Mouse (Mus musculus) kidney, adult 2 months (tissue): ENCODE results near the gene Tox3. TPM values are rescaled to one million over a fixed set of nuclear protein-coding genes. Genes with fewer than 3 reads are reported as not detected.

ENCODE experiments used
- DNase-seq: peaks from one replicate; pipeline ENCODE4 v3.0.0; 2021
- H3K27ac ChIP-seq: fragments of 200-500 bp; 2 replicates; pipeline ENCODE4 v1.5.1; 2012; ENCODE audit warnings: low read depth, low read length, control low read depth, inconsistent platforms; ENCODE audit not compliant: insufficient read depth
- H3K27me3 ChIP-seq: fragments of 200-500 bp; replicated peaks from 2 replicates; pipeline ENCODE4 v1.6.1; 2012; ENCODE audit warnings: mild to moderate bottlenecking, moderate library complexity, low read length, inconsistent platforms; ENCODE audit not compliant: control insufficient read depth, insufficient read depth
- H3K36me3 ChIP-seq: fragments of 200-500 bp; 2 replicates; pipeline ENCODE4 v1.6.1; 2012; ENCODE audit warnings: mild to moderate bottlenecking, moderate library complexity, low read length, inconsistent platforms; ENCODE audit not compliant: control insufficient read depth, insufficient read depth
- H3K4me1 ChIP-seq: fragments of 200-500 bp; 2 replicates; pipeline ENCODE4 v1.6.1; 2011; ENCODE audit warnings: low read length; ENCODE audit not compliant: control insufficient read depth, insufficient read depth
- H3K4me3 ChIP-seq: fragments of 200-500 bp; 2 replicates; pipeline ENCODE4 v1.5.1; 2011; ENCODE audit warnings: mild to moderate bottlenecking, low read depth, low read length, control low read depth; ENCODE audit not compliant: insufficient read depth
- CTCF ChIP-seq: fragments of 200-500 bp; conservative IDR thresholded peaks from 2 replicates; pipeline ENCODE4 v1.5.1; 2011; ENCODE audit warnings: low read depth, mild to moderate bottlenecking, control low read depth, low read length, moderate library complexity, mixed read lengths; ENCODE audit not compliant: insufficient read depth, insufficient read length
- POLR2A ChIP-seq: fragments of 200-500 bp; IDR thresholded peaks from one replicate; pipeline ENCODE4 v1.6.1; 2011; ENCODE audit warnings: low read depth, low read length, control low read depth
- WGBS: fragments of 180-500 bp; shearing (Covaris S2); methylation state at CpG from one replicate; pipeline ENCODE4 v1.1.7; 2018; 5-methylcytosine and 5-hydroxymethylcytosine counted together
- polyA plus RNA-seq: library from polyadenylated mRNA; depleted of rRNA; stranded (reverse); fragments of >200 nt; gene quantifications from 2 replicates; pipeline ENCODE4 v1.2.3, GENCODE M21; 2012

Tox3 gene
- polyA plus RNA-seq, 1 experiment: 8.9 TPM

DNA sequence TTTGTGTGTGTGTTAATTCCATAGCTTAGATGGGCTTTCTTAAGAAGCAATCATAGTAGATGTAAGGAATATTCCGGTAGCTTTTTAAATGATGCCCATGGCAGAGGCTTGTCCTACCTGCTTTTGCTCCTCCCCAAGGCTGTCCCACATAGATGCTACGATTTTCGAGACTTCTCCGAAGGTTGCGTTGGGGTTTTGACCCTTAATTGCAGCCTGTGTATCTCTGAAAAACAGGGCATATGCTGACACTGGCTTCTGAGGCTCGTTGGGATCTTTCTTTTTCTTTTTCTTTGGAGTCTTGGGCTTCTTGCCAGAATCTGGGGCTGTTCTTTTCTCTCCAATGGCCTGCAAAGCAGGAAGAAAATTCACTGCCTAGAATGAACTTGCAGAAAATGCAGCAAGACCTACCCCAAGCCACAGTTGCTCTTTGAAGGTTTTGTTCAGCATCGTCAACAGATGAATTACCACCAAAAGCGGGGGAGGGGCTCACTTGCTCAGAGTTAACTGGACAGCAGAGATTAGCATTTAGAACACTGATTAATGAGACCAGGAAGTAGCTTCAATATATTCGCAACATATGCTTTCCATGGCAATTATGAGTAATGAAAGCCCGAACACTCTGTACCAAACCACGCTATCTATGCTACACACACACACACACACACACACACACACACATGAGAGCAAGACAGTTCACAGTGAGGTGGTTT lies 93.8 kb downstream of the Tox3 start:
- Histone ChIP-seq H3K27ac (no peak overlapping the region), H3K27me3 (no peaks in the 10 kb centered on the region), H3K36me3 (no peaks in the 10 kb centered on the region), H3K4me1 (no peaks in the 10 kb centered on the region; the same call in 1 of the 2 replicates), H3K4me3 (no peak overlapping the region)
- TF ChIP-seq POLR2A: no peak
- WGBS: 66% methylated on average over 11 of the region's 11 CpGs
- peak; percentile 8 for DNase-seq

DNA sequence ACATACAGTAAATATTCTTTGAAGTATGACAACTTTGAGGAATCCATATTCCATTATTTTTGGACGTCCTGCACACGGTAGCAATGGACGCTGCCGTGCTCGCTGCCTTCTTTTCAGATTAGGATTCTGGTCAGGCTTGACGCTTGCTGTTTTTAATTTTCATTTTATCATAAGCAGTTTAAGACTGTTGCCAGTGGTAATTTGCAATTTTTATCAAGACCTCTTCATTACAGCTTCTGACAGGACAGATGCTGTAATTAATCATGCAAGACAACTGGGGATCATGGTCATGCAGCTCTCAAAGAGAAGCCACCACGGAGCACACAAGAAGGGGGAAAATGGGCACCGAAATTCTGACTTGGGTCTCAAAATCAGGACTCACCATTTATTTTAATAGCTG lies 101.8 kb downstream of the Tox3 start:
- 94% methylated on average over 8 of the region's 8 CpGs for WGBS
- TF ChIP-seq POLR2A (no peak), CTCF (no peak)
- no peak for DNase-seq
- Histone ChIP-seq H3K36me3 (no peaks in the 10 kb centered on the region), H3K27me3 (no peaks in the 10 kb centered on the region), H3K27ac (no peak overlapping the region), H3K4me1 (no peaks in the 10 kb centered on the region; the same call in 1 of the 2 replicates), H3K4me3 (no peak overlapping the region)

DNA sequence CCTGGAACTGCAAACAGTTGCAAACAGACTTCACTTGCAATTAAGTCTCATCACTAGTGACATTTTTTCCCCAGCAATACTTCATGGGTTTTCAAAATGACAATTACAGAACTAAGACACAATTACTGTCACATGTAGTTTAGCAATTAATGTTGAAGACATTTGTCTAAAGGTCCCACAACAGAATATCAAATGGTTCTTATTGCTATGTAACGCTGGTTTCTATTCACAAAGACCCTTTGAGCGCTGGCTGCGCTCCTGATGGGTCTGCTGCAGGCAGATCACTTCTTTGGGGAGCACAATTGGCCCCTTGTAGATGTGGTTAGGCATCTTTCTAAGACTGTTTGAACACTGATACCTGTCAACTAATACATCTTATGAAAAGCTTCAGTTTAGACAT lies 102.3 kb downstream of the Tox3 start:
- Histone ChIP-seq H3K27me3 (no peaks in the 10 kb centered on the region), H3K36me3 (no peaks in the 10 kb centered on the region), H3K4me1 (no peaks in the 10 kb centered on the region; the same call in 1 of the 2 replicates), H3K4me3 (no peak overlapping the region), H3K27ac (no peak overlapping the region)
- DNase-seq: no peak
- WGBS: 98% methylated on average over 3 of the region's 3 CpGs
- no peak for TF ChIP-seq CTCF
- TF ChIP-seq POLR2A: no peak

DNA sequence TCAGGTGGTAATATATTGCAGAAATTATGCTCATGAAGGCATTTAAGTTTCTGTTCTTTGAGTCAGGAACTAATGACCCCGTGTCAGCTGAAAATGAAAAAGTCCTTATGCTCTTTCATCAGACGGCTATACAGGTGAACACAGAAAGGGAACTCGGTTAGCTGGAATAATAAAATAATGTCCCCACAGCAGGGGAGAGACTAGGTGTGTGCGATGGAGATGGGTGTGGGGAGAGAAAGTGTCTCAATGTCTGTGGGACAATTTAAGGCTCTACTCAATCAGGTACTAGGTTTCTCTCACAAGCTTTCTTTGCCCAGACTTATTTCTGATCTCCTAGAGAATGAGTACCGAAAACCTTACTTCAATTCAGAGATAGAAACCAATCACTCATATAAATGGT lies 103.0 kb downstream of the Tox3 start:
- H3K4me1 ChIP-seq: no peaks in the 10 kb centered on the region; the same call in 1 of the 2 replicates
- no peak for TF ChIP-seq POLR2A
- TF ChIP-seq CTCF: no peak
- no peak overlapping the region for H3K4me3 ChIP-seq
- H3K27me3 ChIP-seq: no peaks in the 10 kb centered on the region
- H3K27ac ChIP-seq: no peak overlapping the region
- DNase-seq: no peak
- 61% methylated on average over 5 of the region's 5 CpGs for WGBS
- H3K36me3 ChIP-seq: no peaks in the 10 kb centered on the region

DNA sequence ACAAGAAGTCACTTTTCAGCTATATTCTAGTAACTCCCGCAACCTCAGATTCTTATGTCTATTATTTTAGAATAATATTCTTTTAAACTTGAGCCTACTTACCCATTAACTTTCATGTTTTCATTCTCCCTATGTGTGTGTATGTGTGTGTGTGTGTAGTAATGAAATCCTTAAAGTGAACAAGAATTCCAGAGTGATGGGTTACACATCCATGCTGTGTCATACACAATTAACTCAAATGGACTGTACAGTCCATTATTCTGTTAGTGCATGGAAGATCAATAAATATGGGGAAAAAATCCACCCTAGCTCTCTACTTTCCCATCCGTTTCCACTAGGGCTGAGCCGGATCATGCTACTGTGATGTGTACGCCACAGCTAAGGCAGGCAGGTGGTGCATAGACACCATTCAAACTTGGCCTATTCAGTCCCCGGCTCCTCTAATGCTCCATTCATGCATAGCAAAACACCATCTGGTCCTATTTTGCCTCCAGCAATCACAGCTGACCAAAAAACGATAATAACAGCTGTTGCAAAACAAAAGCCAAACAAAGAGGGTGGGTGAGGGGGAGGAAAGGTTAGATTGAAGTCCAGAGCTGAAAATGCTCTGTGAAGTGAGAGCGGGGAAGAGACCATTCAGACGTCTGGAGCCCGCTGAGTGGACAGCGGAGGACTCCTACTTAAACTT lies 103.5 kb downstream of the Tox3 start:
- DNase-seq: peak; percentile 58
- 50% methylated on average over 10 of the region's 10 CpGs for WGBS
- Histone ChIP-seq H3K36me3 (no peaks in the 10 kb centered on the region), H3K27me3 (no peaks in the 10 kb centered on the region), H3K4me3 (no peak overlapping the region), H3K27ac (no peak overlapping the region), H3K4me1 (no peaks in the 10 kb centered on the region; the same call in 1 of the 2 replicates)
- TF ChIP-seq POLR2A (no peak), CTCF (no peak; the same call in 1 of the 2 replicates)

DNA sequence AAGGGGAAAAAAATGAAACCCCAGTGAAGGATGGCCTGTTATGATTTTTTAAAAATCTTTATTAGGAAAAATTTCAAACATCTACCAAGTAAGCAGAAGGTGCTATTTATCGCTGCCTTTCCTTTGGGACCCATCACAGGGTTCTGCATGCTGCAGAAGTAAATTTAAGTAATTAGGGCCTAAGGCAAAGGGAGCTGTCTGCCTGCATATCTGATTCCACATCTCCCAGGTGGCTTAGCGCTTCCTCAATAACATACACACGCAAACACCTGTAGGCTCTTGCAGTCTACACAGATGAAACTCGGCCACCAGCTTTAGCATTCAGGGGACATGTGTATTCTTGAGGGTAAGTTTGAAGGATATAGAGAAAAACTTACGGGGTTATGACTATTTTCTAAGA lies 104.2 kb downstream of the Tox3 start:
- Histone ChIP-seq H3K4me1 (no peaks in the 10 kb centered on the region; the same call in 1 of the 2 replicates), H3K27me3 (no peaks in the 10 kb centered on the region), H3K4me3 (no peak overlapping the region), H3K36me3 (no peaks in the 10 kb centered on the region), H3K27ac (no peak overlapping the region)
- no peak for DNase-seq
- no peak for TF ChIP-seq POLR2A
- no peak for TF ChIP-seq CTCF
- WGBS: 90% methylated on average over 5 of the region's 5 CpGs

DNA sequence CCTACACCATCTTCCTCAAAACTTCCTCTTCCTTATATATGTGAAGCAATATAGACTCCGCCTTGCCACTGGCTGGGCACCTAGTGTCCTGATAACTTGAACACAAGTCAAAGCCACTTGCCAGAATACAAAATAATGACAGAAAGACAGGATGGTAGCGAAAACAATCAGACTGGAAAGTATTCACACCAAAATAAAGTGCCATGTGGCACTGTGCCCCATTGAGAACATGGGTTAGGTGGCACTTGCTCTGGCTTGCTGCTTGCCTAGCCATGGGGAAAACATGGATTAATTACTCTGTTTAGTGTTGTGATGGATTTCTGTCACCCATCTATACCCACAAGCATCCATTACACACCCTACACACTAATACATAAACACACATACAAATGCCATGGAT lies 105.8 kb downstream of the Tox3 start:
- 91% methylated on average over 2 of the region's 2 CpGs for WGBS
- no peak for TF ChIP-seq CTCF
- no peak for TF ChIP-seq POLR2A
- no peaks in the 10 kb centered on the region for H3K36me3 ChIP-seq
- no peak overlapping the region for H3K27ac ChIP-seq
- no peaks in the 10 kb centered on the region; the same call in 1 of the 2 replicates for H3K4me1 ChIP-seq
- no peak overlapping the region for H3K4me3 ChIP-seq
- no peak for DNase-seq
- no peaks in the 10 kb centered on the region for H3K27me3 ChIP-seq

DNA sequence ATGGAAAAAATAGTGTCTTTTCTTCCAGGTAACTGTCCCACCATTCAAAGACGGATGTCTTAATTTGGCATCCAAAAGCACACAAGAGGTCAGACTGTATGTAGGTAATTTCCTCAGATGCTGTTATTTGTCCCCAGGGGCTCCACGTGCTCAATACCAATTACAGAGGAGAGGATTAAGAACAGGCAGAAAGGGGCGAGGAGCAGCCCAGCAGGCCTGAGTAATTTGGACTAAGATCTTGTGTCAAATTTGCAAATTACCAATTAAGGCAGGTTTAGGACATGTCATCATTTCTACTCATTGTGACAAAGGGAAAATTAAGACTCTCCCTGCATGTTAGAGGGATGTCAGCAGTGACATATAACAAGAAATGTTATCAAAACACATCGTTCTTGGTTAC lies 106.7 kb downstream of the Tox3 start:
- no peak for DNase-seq
- 76% methylated on average over 4 of the region's 4 CpGs for WGBS
- H3K36me3 ChIP-seq: no peaks in the 10 kb centered on the region

More for the DNA sequence above, 106.7 kb downstream of the Tox3 start:
- no peaks in the 10 kb centered on the region for H3K27me3 ChIP-seq
- no peak for TF ChIP-seq CTCF
- no peak for TF ChIP-seq POLR2A
- H3K27ac ChIP-seq: no peak overlapping the region
- H3K4me3 ChIP-seq: no peak overlapping the region
- no peaks in the 10 kb centered on the region; the same call in 1 of the 2 replicates for H3K4me1 ChIP-seq
